Comparison of ENCODE assay signal across 24 mouse cellular contexts in the genomic region with DNA sequence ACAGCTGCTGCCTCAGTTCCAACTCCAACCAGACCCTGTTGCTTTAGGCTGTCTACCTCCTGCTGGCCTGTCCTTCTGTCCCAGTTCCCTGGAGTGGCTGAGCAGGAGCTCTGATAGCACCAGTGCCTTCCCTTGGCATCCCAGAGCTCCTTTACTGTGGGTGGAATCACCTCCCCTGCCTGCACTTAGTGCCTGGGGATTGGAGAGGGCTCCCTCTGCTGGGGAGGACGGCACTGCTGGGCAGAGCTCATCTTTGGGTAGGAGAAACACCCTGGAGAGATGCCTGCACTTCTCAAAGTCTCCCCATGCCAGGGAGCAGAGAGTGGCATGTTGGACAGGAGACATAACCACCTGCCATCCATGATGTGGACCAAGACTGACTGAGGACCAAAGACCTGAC. TPM values are rescaled to one million over a fixed set of nuclear protein-coding genes. Genes with fewer than 3 reads are reported as not detected.
DNase-seq lines count a peak whose midpoint lies in the region; ATAC-seq and TF ChIP-seq lines count a peak whose summit lies in the region.
"Not testable (repeated sequence)": the region's sequence is repeated elsewhere in the genome, so short reads cannot be mapped to it uniquely, and the experiment has no call there.
"Had no signal": no experiment of that assay in that cellular context is flagged by ENCODE, and none has a peak within 500 bp of the region (broad histone marks: within the 10 kb centered on the region; RNA-seq: fewer than 3 reads in every experiment).

No protein-coding gene starts in this region.

- H3K4me2 ChIP-seq in intestine, postnatal 0 days (replicated peaks; ENCODE audit: low read depth); liver, postnatal 0 days (ENCODE audit: low read depth, low read length): not testable (repeated sequence)

- not testable (repeated sequence) for H3K4me3 ChIP-seq in intestine, postnatal 0 days (ENCODE audit: low read depth, low read length); limb, embryonic 10.5 days; liver, postnatal 0 days (ENCODE audit: low read depth, low read length)

- peak; percentile 63; the same call in 1 of the 2 replicates for ATAC-seq in common myeloid progenitor, adult 5-6 weeks (replicated peaks; ENCODE audit: low read depth, poor library complexity, severe bottlenecking)
- 0 out of 2 replicates have a peak, but pooled peaks have one; percentile 39 for ATAC-seq in erythroid progenitor cell, adult 5-6 weeks (replicated peaks; ENCODE audit: low FRiP score, poor library complexity, severe bottlenecking)
- not testable (repeated sequence) for ATAC-seq in intestine, postnatal 0 days; liver, postnatal 0 days
- ATAC-seq in megakaryocyte-erythroid progenitor cell, adult 5-6 weeks (replicated peaks; ENCODE audit: low FRiP score, low TSS enrichment, poor library complexity, severe bottlenecking), result peak; percentile 80

- not testable (repeated sequence) for H3K9ac ChIP-seq in intestine, postnatal 0 days (ENCODE audit: low read depth, low read length); liver, postnatal 0 days (replicated peaks)

- 11% methylated on average over 1 of the region's 1 CpGs for WGBS in intestine, postnatal 0 days
- WGBS in limb, embryonic 10.5 days, result 27% methylated on average over 1 of the region's 1 CpGs
- WGBS in liver, postnatal 0 days (ENCODE audit: insufficient replicate concordance), result 0% methylated on average over 1 of the region's 1 CpGs

- DNase-seq in heart, adult 11 months, result peak; percentile 33
- peak; percentile 8 for DNase-seq in limb, embryonic 10.5 days (ENCODE audit: low spot score)
- DNase-seq in liver, postnatal 0 days, result not testable (repeated sequence)

- TF ChIP-seq CTCF in intestine, postnatal 0 days (IDR thresholded peaks at IDR 0.05; ENCODE audit: low read depth), result 0 out of 2 replicates have a peak, but pooled peaks have one; percentile 7
- TF ChIP-seq CTCF in liver, postnatal 0 days (IDR thresholded peaks at IDR 0.05; ENCODE audit: low read depth), result 0 out of 2 replicates have a peak, but pooled peaks have one; percentile 4

- not testable (repeated sequence) for H3K36me3 ChIP-seq in intestine, postnatal 0 days (ENCODE audit: control insufficient read depth, insufficient read depth); limb, embryonic 10.5 days; liver, postnatal 0 days (replicated peaks; ENCODE audit: insufficient read depth, low read length)

- not testable (repeated sequence) for H3K9me3 ChIP-seq in intestine, postnatal 0 days (ENCODE audit: control insufficient read depth); limb, embryonic 10.5 days (replicated peaks); liver, postnatal 0 days (ENCODE audit: low read length)

- H3K4me1 ChIP-seq in intestine, postnatal 0 days (replicated peaks; ENCODE audit: control insufficient read depth, insufficient read depth, low read length); limb, embryonic 10.5 days; liver, postnatal 0 days (ENCODE audit: insufficient read depth): not testable (repeated sequence)

- TF ChIP-seq EP300 in liver, postnatal 0 days (IDR thresholded peaks at IDR 0.05; ENCODE audit: low read depth), result not testable (repeated sequence)

- H3K27me3 ChIP-seq in intestine, postnatal 0 days (replicated peaks; ENCODE audit: control insufficient read depth, insufficient read depth, low read length); limb, embryonic 10.5 days (ENCODE audit: low read depth, poor library complexity, severe bottlenecking); liver, postnatal 0 days (ENCODE audit: insufficient read depth, low read length): not testable (repeated sequence)

- not testable (repeated sequence) for H3K27ac ChIP-seq in intestine, postnatal 0 days (ENCODE audit: low read depth, low read length); limb, embryonic 10.5 days; liver, postnatal 0 days (ENCODE audit: low read depth)

RNA-seq across cellular contexts. Expression of a gene that starts 0.9 kb away (rescaled TPM):
- not detected in 2 replicates for total RNA-seq in common myeloid progenitor, adult 5-6 weeks (2017)
- not detected in 2 replicates for total RNA-seq in erythroid progenitor cell, adult 5-6 weeks (2015; ENCODE audit: low replicate concordance)
- total RNA-seq in erythroid progenitor cell, adult 5-6 weeks (2017; ENCODE audit: low replicate concordance), result 0.51 and 4.5 TPM in 2 replicates
- polyA plus RNA-seq in intestine, postnatal 0 days (2015; fragmentation: Nextera tagmentation; extraction: Ambion mirVana), result not detected in 2 replicates
- not detected in 2 replicates for polyA plus RNA-seq in limb, embryonic 10.5 days (2016; fragmentation: Nextera tagmentation; extraction: Ambion mirVana)
- polyA plus RNA-seq in liver, postnatal 0 days (2015; fragmentation: Nextera tagmentation; extraction: Ambion mirVana), result not detected in 2 replicates
- not detected in 2 replicates for total RNA-seq in megakaryocyte-erythroid progenitor cell, adult 5-6 weeks (2014; fragmentation: Nextera tagmentation)
- not detected in 2 replicates for total RNA-seq in megakaryocyte-erythroid progenitor cell, adult 5-6 weeks (2017)
- total RNA-seq: adrenal gland, adult 18-20 months; adrenal gland, adult 8-10 months; adrenal gland, postnatal 14 days; adrenal gland, postnatal 36 days; CH12.LX; G1E had no signal
- polyA plus RNA-seq: activated CD4-positive, CD25-positive, alpha-beta regulatory T cell, adult 4 months; CD4-positive, CD25-positive, alpha-beta regulatory T cell, adult 4 months; cerebellum, adult 2 months; embryonic facial prominence, embryonic 11.5 days; embryonic facial prominence, embryonic 13.5 days; embryonic facial prominence, embryonic 15.5 days; forebrain, embryonic 10.5 days; forebrain, embryonic 12.5 days; forebrain, embryonic 14.5 days; forebrain, embryonic 16.5 days; G1E; Patski had no signal

RNA-seq across cellular contexts. Expression of a gene that starts 14.6 kb away (rescaled TPM):
- not detected in 2 replicates for total RNA-seq in common myeloid progenitor, adult 5-6 weeks (2017)
- not detected in 2 replicates for total RNA-seq in erythroid progenitor cell, adult 5-6 weeks (2015; ENCODE audit: low replicate concordance)
- not detected in 2 replicates for total RNA-seq in erythroid progenitor cell, adult 5-6 weeks (2017; ENCODE audit: low replicate concordance)
- not detected in 2 replicates for polyA plus RNA-seq in intestine, postnatal 0 days (2015; fragmentation: Nextera tagmentation; extraction: Ambion mirVana)
- polyA plus RNA-seq in limb, embryonic 10.5 days (2016; fragmentation: Nextera tagmentation; extraction: Ambion mirVana), result not detected in 2 replicates
- not detected in 2 replicates for polyA plus RNA-seq in liver, postnatal 0 days (2015; fragmentation: Nextera tagmentation; extraction: Ambion mirVana)
- not detected in 2 replicates for total RNA-seq in megakaryocyte-erythroid progenitor cell, adult 5-6 weeks (2014; fragmentation: Nextera tagmentation)
- total RNA-seq in megakaryocyte-erythroid progenitor cell, adult 5-6 weeks (2017), result not detected in 2 replicates
- total RNA-seq: adrenal gland, adult 18-20 months; adrenal gland, adult 8-10 months; adrenal gland, postnatal 14 days; adrenal gland, postnatal 36 days; CH12.LX; G1E had no signal
- polyA plus RNA-seq: activated CD4-positive, CD25-positive, alpha-beta regulatory T cell, adult 4 months; CD4-positive, CD25-positive, alpha-beta regulatory T cell, adult 4 months; cerebellum, adult 2 months; embryonic facial prominence, embryonic 11.5 days; embryonic facial prominence, embryonic 13.5 days; embryonic facial prominence, embryonic 15.5 days; forebrain, embryonic 10.5 days; forebrain, embryonic 12.5 days; forebrain, embryonic 14.5 days; forebrain, embryonic 16.5 days; G1E; Patski had no signal

RNA-seq across cellular contexts. Expression of a gene that starts 31.2 kb away (rescaled TPM):
- not detected in 2 replicates for total RNA-seq in common myeloid progenitor, adult 5-6 weeks (2017)
- not detected in 2 replicates for total RNA-seq in erythroid progenitor cell, adult 5-6 weeks (2015; ENCODE audit: low replicate concordance)
- total RNA-seq in erythroid progenitor cell, adult 5-6 weeks (2017; ENCODE audit: low replicate concordance), result not detected in 2 replicates
- polyA plus RNA-seq in intestine, postnatal 0 days (2015; fragmentation: Nextera tagmentation; extraction: Ambion mirVana), result not detected in 2 replicates
- polyA plus RNA-seq in limb, embryonic 10.5 days (2016; fragmentation: Nextera tagmentation; extraction: Ambion mirVana), result not detected in 2 replicates
- not detected in 2 replicates for polyA plus RNA-seq in liver, postnatal 0 days (2015; fragmentation: Nextera tagmentation; extraction: Ambion mirVana)
- total RNA-seq in megakaryocyte-erythroid progenitor cell, adult 5-6 weeks (2014; fragmentation: Nextera tagmentation), result not detected in 2 replicates
- total RNA-seq in megakaryocyte-erythroid progenitor cell, adult 5-6 weeks (2017), result not detected in 2 replicates
- total RNA-seq: adrenal gland, adult 18-20 months; adrenal gland, adult 8-10 months; adrenal gland, postnatal 14 days; adrenal gland, postnatal 36 days; CH12.LX; G1E had no signal
- polyA plus RNA-seq: activated CD4-positive, CD25-positive, alpha-beta regulatory T cell, adult 4 months; CD4-positive, CD25-positive, alpha-beta regulatory T cell, adult 4 months; cerebellum, adult 2 months; embryonic facial prominence, embryonic 11.5 days; embryonic facial prominence, embryonic 13.5 days; embryonic facial prominence, embryonic 15.5 days; forebrain, embryonic 10.5 days; forebrain, embryonic 12.5 days; forebrain, embryonic 14.5 days; forebrain, embryonic 16.5 days; G1E; Patski had no signal

RNA-seq across cellular contexts. Expression of a gene that starts 45.9 kb away (rescaled TPM):
- total RNA-seq in common myeloid progenitor, adult 5-6 weeks (2017), result not detected in 2 replicates
- total RNA-seq in erythroid progenitor cell, adult 5-6 weeks (2015; ENCODE audit: low replicate concordance), result not detected in 2 replicates
- total RNA-seq in erythroid progenitor cell, adult 5-6 weeks (2017; ENCODE audit: low replicate concordance), result not detected in 2 replicates
- not detected in 2 replicates for polyA plus RNA-seq in intestine, postnatal 0 days (2015; fragmentation: Nextera tagmentation; extraction: Ambion mirVana)
- not detected in 2 replicates for polyA plus RNA-seq in limb, embryonic 10.5 days (2016; fragmentation: Nextera tagmentation; extraction: Ambion mirVana)
- polyA plus RNA-seq in liver, postnatal 0 days (2015; fragmentation: Nextera tagmentation; extraction: Ambion mirVana), result not detected in 2 replicates
- total RNA-seq in megakaryocyte-erythroid progenitor cell, adult 5-6 weeks (2014; fragmentation: Nextera tagmentation), result not detected in 2 replicates
- not detected in 2 replicates for total RNA-seq in megakaryocyte-erythroid progenitor cell, adult 5-6 weeks (2017)
- total RNA-seq: adrenal gland, adult 18-20 months; adrenal gland, adult 8-10 months; adrenal gland, postnatal 14 days; adrenal gland, postnatal 36 days; CH12.LX; G1E had no signal
- polyA plus RNA-seq: activated CD4-positive, CD25-positive, alpha-beta regulatory T cell, adult 4 months; CD4-positive, CD25-positive, alpha-beta regulatory T cell, adult 4 months; cerebellum, adult 2 months; embryonic facial prominence, embryonic 11.5 days; embryonic facial prominence, embryonic 13.5 days; embryonic facial prominence, embryonic 15.5 days; forebrain, embryonic 10.5 days; forebrain, embryonic 12.5 days; forebrain, embryonic 14.5 days; forebrain, embryonic 16.5 days; G1E; Patski had no signal

RNA-seq across cellular contexts. Expression of a gene that starts 56.8 kb away (rescaled TPM):
- total RNA-seq in common myeloid progenitor, adult 5-6 weeks (2017), result not detected in 2 replicates
- not detected in 2 replicates for total RNA-seq in erythroid progenitor cell, adult 5-6 weeks (2015; ENCODE audit: low replicate concordance)
- not detected in 2 replicates for total RNA-seq in erythroid progenitor cell, adult 5-6 weeks (2017; ENCODE audit: low replicate concordance)
- polyA plus RNA-seq in intestine, postnatal 0 days (2015; fragmentation: Nextera tagmentation; extraction: Ambion mirVana), result not detected in 2 replicates
- polyA plus RNA-seq in limb, embryonic 10.5 days (2016; fragmentation: Nextera tagmentation; extraction: Ambion mirVana), result not detected in 2 replicates
- polyA plus RNA-seq in liver, postnatal 0 days (2015; fragmentation: Nextera tagmentation; extraction: Ambion mirVana), result not detected in 2 replicates
- not detected in 2 replicates for total RNA-seq in megakaryocyte-erythroid progenitor cell, adult 5-6 weeks (2014; fragmentation: Nextera tagmentation)
- total RNA-seq in megakaryocyte-erythroid progenitor cell, adult 5-6 weeks (2017), result not detected in 2 replicates
- total RNA-seq: adrenal gland, adult 18-20 months; adrenal gland, adult 8-10 months; adrenal gland, postnatal 14 days; adrenal gland, postnatal 36 days; CH12.LX had no signal
- polyA plus RNA-seq: activated CD4-positive, CD25-positive, alpha-beta regulatory T cell, adult 4 months; CD4-positive, CD25-positive, alpha-beta regulatory T cell, adult 4 months; cerebellum, adult 2 months; embryonic facial prominence, embryonic 11.5 days; embryonic facial prominence, embryonic 13.5 days; embryonic facial prominence, embryonic 15.5 days; forebrain, embryonic 10.5 days; forebrain, embryonic 12.5 days; forebrain, embryonic 14.5 days; forebrain, embryonic 16.5 days; G1E; Patski had no signal
